Mouse (Mus musculus) ES-E14 (cell line): ENCODE data around the gene Akap12. TPM values are rescaled to one million over a fixed set of nuclear protein-coding genes. Genes with fewer than 3 reads are reported as not detected.

Experiments
- DNase-seq: peaks from one replicate; pipeline ENCODE4 v3.0.0-alpha.2; 2013; ENCODE audit warnings: low read depth, low spot score
- H3K27ac ChIP-seq: 2 replicates; pipeline ENCODE4 v1.5.1; 2012; ENCODE audit warnings: low read depth, mild to moderate bottlenecking, low read length, moderate library complexity, mixed read lengths; ENCODE audit not compliant: poor library complexity, insufficient read depth, severe bottlenecking
- H3K36me3 ChIP-seq: 2 replicates; pipeline ENCODE4 v1.6.1; 2012; ENCODE audit warnings: mild to moderate bottlenecking, low read length, moderate library complexity, mixed read lengths; ENCODE audit not compliant: control insufficient read depth, poor library complexity, insufficient read depth, severe bottlenecking
- H3K4me1 ChIP-seq, 2 experiments: fragments of 150-350 bp in 1 of 2; sonication (generic) in 1 of 2; 2 replicates each; pipeline ENCODE4 v1.6.1; 2012; ENCODE audit warnings: low read length in 2 of 2, mild to moderate bottlenecking in 1 of 2, mixed read lengths in 1 of 2; ENCODE audit not compliant: control insufficient read depth in 2 of 2, insufficient read depth in 2 of 2, poor library complexity in 1 of 2
- H3K4me3 ChIP-seq, 2 experiments: fragments of 150-350 bp in 1 of 2; sonication (generic) in 1 of 2; 2 replicates each; pipeline ENCODE4 v1.5.1; 2012; ENCODE audit warnings: low read length in 2 of 2, low read depth in 1 of 2, mild to moderate bottlenecking in 1 of 2, mixed read lengths in 1 of 2; ENCODE audit not compliant: insufficient read depth in 1 of 2, poor library complexity in 1 of 2, severe bottlenecking in 1 of 2
- H3K9ac ChIP-seq: 2 replicates; pipeline ENCODE4 v1.6.1; 2012; ENCODE audit warnings: low read depth, mild to moderate bottlenecking, low read length, mixed read lengths; ENCODE audit not compliant: poor library complexity, insufficient read depth, severe bottlenecking
- H3K9me3 ChIP-seq: fragments of 150-350 bp; sonication (generic); 2 replicates; pipeline ENCODE4 v1.6.1; 2012; ENCODE audit warnings: low read depth, mild to moderate bottlenecking, low read length; ENCODE audit not compliant: control insufficient read depth, insufficient read depth
- CHD2 ChIP-seq: IDR thresholded peaks from 2 replicates; pipeline ENCODE4 v1.6.1; 2014; ENCODE audit warnings: mild to moderate bottlenecking, low read depth, low read length, inconsistent platforms
- HCFC1 ChIP-seq: IDR thresholded peaks from 2 replicates; pipeline ENCODE4 v1.6.1; 2012; ENCODE audit warnings: low read length, inconsistent platforms, borderline replicate concordance; ENCODE audit not compliant: insufficient read depth
- MAFK ChIP-seq: IDR thresholded peaks from 2 replicates; pipeline ENCODE4 v1.6.1; 2014; ENCODE audit warnings: mild to moderate bottlenecking, low read depth, low read length, inconsistent platforms; ENCODE audit not compliant: insufficient read depth
- ZC3H11A ChIP-seq: IDR thresholded peaks from 2 replicates; pipeline ENCODE4 v1.6.1; 2012; ENCODE audit warnings: low read depth, mild to moderate bottlenecking, inconsistent platforms, low read length, borderline replicate concordance
- ZNF384 ChIP-seq: IDR thresholded peaks from 2 replicates; pipeline ENCODE4 v1.6.1; 2012; ENCODE audit warnings: low read depth, low read length, inconsistent platforms
- in situ Hi-C, 2 experiments: fragments of 600-800 bp; cut with MboI; formaldehyde crosslinking; loops; one replicate each; pipeline ENCODE4 v1.15.1; 2025; ENCODE audit warnings: low sequenced_read_pairs in 2 of 2, inconsistent platforms in 1 of 2; ENCODE audit not compliant: unreplicated experiment in 2 of 2
- total RNA-seq: library from RNA; depleted of rRNA; stranded (reverse); fragments of 300-350 nt; gene quantifications from 2 replicates; pipeline ENCODE4 v1.2.3, GENCODE M21; 2012

The Akap12 gene
- total RNA-seq, 1 experiment: 346 TPM

GRCm38 (mm10) chr10:4265641-4266040 is 539 bp upstream of the Akap12 start:
- in situ Hi-C loops: no loop called here
- H3K36me3 ChIP-seq: peaks cover 4% of the 10 kb centered on the region; the same call in 1 of the 2 replicates
- peaks cover 14 to 22% of the 10 kb centered on the region in 2 experiments for H3K4me1 ChIP-seq
- H3K9me3 ChIP-seq: no peaks in the 10 kb centered on the region
- DNase-seq: no peak
- H3K9ac ChIP-seq: peak overlapping the region; percentile 87
- TF ChIP-seq MAFK (no peak), HCFC1 (no peak), ZNF384 (no peak), CHD2 (no peak), ZC3H11A (no peak)
- H3K4me3 ChIP-seq: peak overlapping the region; percentile 84 to 90
- peak overlapping the region; percentile 92 for H3K27ac ChIP-seq

- no peaks in the 10 kb centered on the region for H3K9me3 ChIP-seq
- in situ Hi-C loops: no loop called here
- peaks cover 7 to 18% of the 10 kb centered on the region in 2 experiments for H3K4me1 ChIP-seq
- H3K4me3 ChIP-seq: peak overlapping the region; percentile 84 to 90
- TF ChIP-seq ZC3H11A (no peak), CHD2 (no peak), MAFK (no peak), HCFC1 (no peak), ZNF384 (no peak)
- peak overlapping the region; percentile 87 for H3K9ac ChIP-seq
- DNase-seq: no peak
- peaks cover 8% of the 10 kb centered on the region for H3K36me3 ChIP-seq
- H3K27ac ChIP-seq: peak overlapping the region; percentile 92
These were observed 741 bp downstream of the Akap12 start for GRCm38 (mm10) chr10:4266931-4267310.

GRCm38 (mm10) chr10:4267481-4267880 is 1.3 kb downstream of the Akap12 start:
- TF ChIP-seq CHD2: no peak
- no peak for TF ChIP-seq MAFK
- no peak for TF ChIP-seq ZC3H11A
- TF ChIP-seq HCFC1: no peak
- TF ChIP-seq ZNF384: no peak
- in situ Hi-C loops: no loop called here
- H3K36me3 ChIP-seq: peaks cover 11% of the 10 kb centered on the region
- peak overlapping the region; percentile 84 to 90 for H3K4me3 ChIP-seq
- no peak for DNase-seq
- H3K9me3 ChIP-seq: no peaks in the 10 kb centered on the region
- peaks cover 4 to 18% of the 10 kb centered on the region in 2 experiments for H3K4me1 ChIP-seq
- H3K9ac ChIP-seq: peak overlapping the region; percentile 82
- H3K27ac ChIP-seq: peak overlapping the region; percentile 89; the same call in 1 of the 2 replicates

GRCm38 (mm10) chr10:4268140-4268539 is 2.0 kb downstream of the Akap12 start:
- no peak for DNase-seq
- in situ Hi-C loops: no loop called here

More at GRCm38 (mm10) chr10:4268140-4268539, 2.0 kb downstream of the Akap12 start:
- Histone ChIP-seq H3K9me3 (no peaks in the 10 kb centered on the region), H3K4me3 (peak overlapping the region; percentile 84 to 90), H3K9ac (peak overlapping the region; percentile 82), H3K4me1 (peaks cover 3 to 18% of the 10 kb centered on the region in 2 experiments), H3K27ac (peak overlapping the region; percentile 89), H3K36me3 (peaks cover 11% of the 10 kb centered on the region)
- TF ChIP-seq ZNF384: 0 out of 2 replicates have a peak, but pooled peaks have one; percentile 6
- peak; percentile 97 for TF ChIP-seq MAFK
- no peak for TF ChIP-seq HCFC1
- TF ChIP-seq CHD2: no peak
- TF ChIP-seq ZC3H11A: no peak
